Mouse (Mus musculus): Measurements from ENCODE around the gene Ptn.

DNA sequence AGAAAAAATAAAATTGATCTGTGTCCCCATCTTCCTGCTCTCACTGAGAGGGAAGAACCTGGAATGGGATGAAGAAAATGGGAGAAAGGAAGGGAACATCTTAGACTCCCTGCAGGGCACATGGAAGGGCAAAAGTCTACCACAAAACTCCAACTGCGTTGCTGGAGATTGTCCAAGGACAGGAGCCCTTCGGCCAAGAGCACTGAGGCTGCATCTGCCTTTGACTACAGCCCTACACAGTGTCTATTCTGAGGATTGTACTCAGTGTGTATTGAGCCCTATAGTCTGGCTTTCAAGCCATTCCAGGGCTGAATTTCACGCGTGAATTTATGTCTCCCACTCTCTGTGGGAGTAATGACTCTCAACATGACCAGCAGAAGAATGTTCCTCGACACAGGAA, 16.2 kb downstream of the Ptn start:
- TF ChIP-seq CTCF (IDR thresholded peaks at IDR 0.05; ENCODE audit: low read depth, low read length) (no peak), EP300 (IDR thresholded peaks at IDR 0.05; ENCODE audit: insufficient read depth, low read depth, low read length) (no peak), POLR2A (IDR thresholded peaks at IDR 0.05; ENCODE audit: insufficient read depth, low read length) (no peak)
